8 mouse cellular contexts compared by ENCODE assay signal in genomic region chr7:142070458-142071211, GRCm38 (mm10). TPM values are rescaled to one million over a fixed set of nuclear protein-coding genes. Genes with fewer than 3 reads are reported as not detected.
DNase-seq lines count a peak whose midpoint lies in the region; ATAC-seq and TF ChIP-seq lines count a peak whose summit lies in the region.

No protein-coding gene starts in this region.

- H3K36me3 ChIP-seq in testis, adult 2 months (ENCODE audit: control insufficient read depth, insufficient read depth, low read length): no peaks in the 10 kb centered on the region
- no peaks in the 10 kb centered on the region for H3K36me3 ChIP-seq in intestine, embryonic 16.5 days (ENCODE audit: control insufficient read depth, insufficient read depth, low read length)
- no peaks in the 10 kb centered on the region for H3K36me3 ChIP-seq in limb, embryonic 14.5 days (ENCODE audit: control insufficient read depth, insufficient read depth, low read length)
- no peaks in the 10 kb centered on the region for H3K36me3 ChIP-seq in midbrain, embryonic 13.5 days

- no peak for TF ChIP-seq POLR2A in testis, adult 2 months (IDR thresholded peaks at IDR 0.05; ENCODE audit: control insufficient read depth, low read depth, low read length)
- TF ChIP-seq POLR2A in limb, embryonic 14.5 days (IDR thresholded peaks at IDR 0.05; ENCODE audit: borderline replicate concordance, extremely low read depth, insufficient read depth, insufficient read length): no peak

- intact Hi-C loops in gastrocnemius, postnatal 14 days (cut with DNase I; ENCODE audit: low total_unique reads): loop anchor here (2.0 kb wide), 1 partner anchor 28 kb away; no protein-coding TSS in a partner anchor

- H3K9ac ChIP-seq in intestine, embryonic 16.5 days (ENCODE audit: low read depth, low read length): no peak overlapping the region
- no peak overlapping the region for H3K9ac ChIP-seq in limb, embryonic 14.5 days (ENCODE audit: low read depth, low read length, severe bottlenecking)
- H3K9ac ChIP-seq in midbrain, embryonic 13.5 days (replicated peaks): no peak overlapping the region; the same call in 1 of the 2 replicates

- no peak overlapping the region for H3K4me3 ChIP-seq in testis, adult 2 months (ENCODE audit: control insufficient read depth, low read depth, low read length)
- no peak overlapping the region; the same call in 1 of the 2 replicates for H3K4me3 ChIP-seq in intestine, embryonic 16.5 days (ENCODE audit: low read length)
- H3K4me3 ChIP-seq in limb, embryonic 14.5 days (replicated peaks; ENCODE audit: low read length): no peak overlapping the region
- peak overlapping the region; percentile 22; the same call in 1 of the 2 replicates for H3K4me3 ChIP-seq in midbrain, embryonic 13.5 days (replicated peaks)

- DNase-seq in testis, postnatal 14 days (ENCODE audit: low spot score): no peak
- DNase-seq in cerebellum, postnatal 14 days: peak; percentile 93 to 95
- DNase-seq in gastrocnemius, postnatal 14 days: peak; percentile 72
- DNase-seq in limb, embryonic 14.5 days (ENCODE audit: low spot score): peak; percentile 41
- peak; percentile 46 to 57 for DNase-seq in spleen, postnatal 36 days (ENCODE audit: low spot score in 2 of 2)

- peaks cover 2% of the 10 kb centered on the region; the same call in 1 of the 2 replicates for H3K4me1 ChIP-seq in testis, adult 2 months (ENCODE audit: control insufficient read depth, insufficient read depth, low read length)
- peaks cover 12% of the 10 kb centered on the region for H3K4me1 ChIP-seq in intestine, embryonic 16.5 days (ENCODE audit: control insufficient read depth, insufficient read depth, low read length)
- H3K4me1 ChIP-seq in limb, embryonic 14.5 days (ENCODE audit: control insufficient read depth, insufficient read depth, low read length): no peaks in the 10 kb centered on the region
- peaks cover 8% of the 10 kb centered on the region for H3K4me1 ChIP-seq in midbrain, embryonic 13.5 days (replicated peaks)

- H3K4me2 ChIP-seq in intestine, embryonic 16.5 days (ENCODE audit: low read depth, low read length): peak overlapping the region; percentile 30; the same call in 1 of the 2 replicates
- H3K4me2 ChIP-seq in limb, embryonic 14.5 days (replicated peaks; ENCODE audit: low read depth, low read length, severe bottlenecking): no peak overlapping the region
- peak overlapping the region; percentile 55 for H3K4me2 ChIP-seq in midbrain, embryonic 13.5 days (replicated peaks)

- 12% methylated on average over 13 of the region's 13 CpGs for WGBS in intestine, embryonic 16.5 days
- 17% methylated on average over 13 of the region's 13 CpGs for WGBS in limb, embryonic 14.5 days
- WGBS in midbrain, embryonic 13.5 days: 17% methylated on average over 13 of the region's 13 CpGs

- ATAC-seq in intestine, embryonic 16.5 days: peak; percentile 83
- peak; percentile 53; the same call in 1 of the 2 replicates for ATAC-seq in limb, embryonic 14.5 days (ENCODE audit: low FRiP score, low read depth)
- ATAC-seq in midbrain, embryonic 13.5 days: peak; percentile 92

- H3K27me3 ChIP-seq in testis, adult 2 months (ENCODE audit: control insufficient read depth, insufficient read depth, low read length): no peaks in the 10 kb centered on the region
- H3K27me3 ChIP-seq in intestine, embryonic 16.5 days (replicated peaks; ENCODE audit: control insufficient read depth, insufficient read depth, low read length): no peaks in the 10 kb centered on the region
- H3K27me3 ChIP-seq in limb, embryonic 14.5 days (ENCODE audit: control insufficient read depth, insufficient read depth, low read length): peaks cover 7% of the 10 kb centered on the region
- H3K27me3 ChIP-seq in midbrain, embryonic 13.5 days: 0 out of 2 replicates have a peak, but pooled peaks cover 9% of the 10 kb centered on the region

- no peaks in the 10 kb centered on the region for H3K9me3 ChIP-seq in intestine, embryonic 16.5 days (ENCODE audit: control insufficient read depth, low read length)
- no peaks in the 10 kb centered on the region for H3K9me3 ChIP-seq in limb, embryonic 14.5 days (ENCODE audit: control insufficient read depth, low read length)
- H3K9me3 ChIP-seq in midbrain, embryonic 13.5 days: no peaks in the 10 kb centered on the region

- H3K27ac ChIP-seq in testis, adult 2 months (ENCODE audit: control insufficient read depth, insufficient read depth, low read depth, low read length): no peak overlapping the region
- no peak overlapping the region; the same call in 1 of the 2 replicates for H3K27ac ChIP-seq in intestine, embryonic 16.5 days (ENCODE audit: low read length)
- H3K27ac ChIP-seq in limb, embryonic 14.5 days (replicated peaks; ENCODE audit: low read depth, low read length): no peak overlapping the region
- no peak overlapping the region for H3K27ac ChIP-seq in midbrain, embryonic 13.5 days

- TF ChIP-seq CTCF in testis, adult 2 months (IDR thresholded peaks at IDR 0.05; ENCODE audit: control insufficient read depth, insufficient read depth, insufficient replicate concordance, low read depth, low read length): peak; percentile 69

RNA-seq across cellular contexts. Expression of gene Mob2, which starts 9.8 kb away (rescaled TPM):
- 19.4 and 21.3 TPM in 2 replicates for polyA plus RNA-seq in testis, adult 2 months (2012; rRNA removed)
- 10 to 100 TPM; 26.6 to 32.0 TPM for total RNA-seq in gastrocnemius, postnatal 14 days (2021)
- 57.8 and 64.4 TPM in 2 replicates for polyA plus RNA-seq in intestine, embryonic 16.5 days (2015; fragmentation: Nextera tagmentation; extraction: Ambion mirVana)
- polyA plus RNA-seq in limb, embryonic 14.5 days (2012; rRNA removed): 55.2 and 56.2 TPM in 2 replicates
- 73.6 and 76.9 TPM in 2 replicates for polyA plus RNA-seq in limb, embryonic 14.5 days (2014; fragmentation: Nextera tagmentation; extraction: Ambion mirVana)
- polyA plus RNA-seq in midbrain, embryonic 13.5 days (2015; fragmentation: Nextera tagmentation; extraction: Ambion mirVana): 52.3 and 56.9 TPM in 2 replicates

RNA-seq across cellular contexts. Expression of gene Dusp8, which starts 25.0 kb away (rescaled TPM):
- polyA plus RNA-seq in testis, adult 2 months (2012; rRNA removed): 0.48 and 0.94 TPM in 2 replicates
- 10 to 100 TPM; 16.5 to 24.6 TPM for total RNA-seq in gastrocnemius, postnatal 14 days (2021)
- 4.8 and 5.6 TPM in 2 replicates for polyA plus RNA-seq in intestine, embryonic 16.5 days (2015; fragmentation: Nextera tagmentation; extraction: Ambion mirVana)
- 4.1 and 5.4 TPM in 2 replicates for polyA plus RNA-seq in limb, embryonic 14.5 days (2012; rRNA removed)
- 3.5 TPM in 2 replicates for polyA plus RNA-seq in limb, embryonic 14.5 days (2014; fragmentation: Nextera tagmentation; extraction: Ambion mirVana)
- 66.0 and 69.1 TPM in 2 replicates for polyA plus RNA-seq in midbrain, embryonic 13.5 days (2015; fragmentation: Nextera tagmentation; extraction: Ambion mirVana)

RNA-seq across cellular contexts. Expression of gene Gm45618, which starts 49.9 kb away (rescaled TPM):
- not detected in 2 replicates for polyA plus RNA-seq in testis, adult 2 months (2012; rRNA removed)
- not detected for total RNA-seq in gastrocnemius, postnatal 14 days (2021)
- not detected in 2 replicates for polyA plus RNA-seq in intestine, embryonic 16.5 days (2015; fragmentation: Nextera tagmentation; extraction: Ambion mirVana)
- polyA plus RNA-seq in limb, embryonic 14.5 days (2012; rRNA removed): not detected in 2 replicates
- not detected in 2 replicates for polyA plus RNA-seq in limb, embryonic 14.5 days (2014; fragmentation: Nextera tagmentation; extraction: Ambion mirVana)
- polyA plus RNA-seq in midbrain, embryonic 13.5 days (2015; fragmentation: Nextera tagmentation; extraction: Ambion mirVana): 0.44 TPM in 1 of 2 replicates, not detected in the other

Comparison
In these comparisons a context has a peak if more than half of its experiments do, and no peak if none do; other contexts are left out.
1. RNA of gene Dusp8, which starts 25.0 kb away (polyA plus RNA-seq): 66.0 to 69.1 TPM in midbrain, embryonic 13.5 days; 4.8 to 5.6 TPM in intestine, embryonic 16.5 days, 3.5 to 5.4 TPM in limb, embryonic 14.5 days and 0.48 to 0.94 TPM in testis, adult 2 months; every median in the first group is over 10 times any median in the second.
2. Peak in every context shown above with its lines, with median percentiles within 50 percentile points of each other: ATAC-seq.